Mouse (Mus musculus) spleen, adult 2 months (tissue): ENCODE data around the gene Pik3cd.

ENCODE experiments used
- CTCF ChIP-seq: fragments of 200-500 bp; IDR thresholded peaks from 2 replicates; pipeline ENCODE4 v1.5.1; 2011; ENCODE audit warnings: mild to moderate bottlenecking, inconsistent platforms; ENCODE audit not compliant: insufficient read depth, insufficient read length, insufficient replicate concordance; ENCODE audit errors: extremely low read depth
- POLR2A ChIP-seq: fragments of 200-500 bp; IDR thresholded peaks from 2 replicates; pipeline ENCODE4 v1.6.1; 2011; ENCODE audit warnings: low read depth, low read length, inconsistent platforms

GRCm38 (mm10) chr4:149623711-149624110, 78.7 kb downstream of the Pik3cd start:
- TF ChIP-seq CTCF (no peak), POLR2A (no peak)
